Mouse (Mus musculus) inflammation-experienced regulatory T-cells, adult 6 months (primary cell): ENCODE results near the gene Pip5k1a. TPM values are rescaled to one million over a fixed set of nuclear protein-coding genes. Genes with fewer than 3 reads are reported as not detected.
"Not testable (repeated sequence)": the region's sequence is repeated elsewhere in the genome, so short reads cannot be mapped to it uniquely, and the experiment has no call there.

Source experiments
- ATAC-seq: one replicate; pipeline ENCODE4 v1.8.0; 2017
- polyA plus RNA-seq, 3 experiments: library from polyadenylated mRNA; unstranded; fragments of 100-300 nt; shearing (Covaris generic); gene quantifications; one replicate each; pipeline ENCODE4 v1.2.1; 2017

Gene Pip5k1a
- 10 to 100 TPM; 16.7 to 22.4 (median 17.6) TPM for polyA plus RNA-seq

GRCm38 (mm10) chr3:95106338-95107117 is at the start of gene Pip5k1a:
Gene Pip5k1a, minus strand, starts transcription at chr3:95106930.
- ATAC-seq, result peak; percentile 83

DNA sequence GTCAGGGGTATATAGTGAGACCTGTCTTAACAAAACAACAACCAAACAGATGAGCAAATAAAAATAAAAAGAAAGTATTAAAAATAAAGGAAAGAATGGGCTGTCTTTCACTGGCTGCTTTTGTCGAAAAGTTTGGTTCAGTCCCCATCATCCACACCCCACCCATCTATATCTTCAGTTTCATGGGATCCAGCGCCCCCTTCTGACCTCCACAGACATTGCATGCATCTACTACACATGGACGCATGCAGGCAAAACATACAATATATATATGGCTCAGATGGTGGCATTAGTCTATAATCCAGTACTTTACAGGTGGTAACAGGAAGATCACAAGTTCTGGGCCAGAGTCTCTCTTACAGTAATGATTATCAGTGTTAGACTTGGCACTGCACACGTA is 47.1 kb upstream of the Pip5k1a start:
- peak; percentile 77 for ATAC-seq

DNA sequence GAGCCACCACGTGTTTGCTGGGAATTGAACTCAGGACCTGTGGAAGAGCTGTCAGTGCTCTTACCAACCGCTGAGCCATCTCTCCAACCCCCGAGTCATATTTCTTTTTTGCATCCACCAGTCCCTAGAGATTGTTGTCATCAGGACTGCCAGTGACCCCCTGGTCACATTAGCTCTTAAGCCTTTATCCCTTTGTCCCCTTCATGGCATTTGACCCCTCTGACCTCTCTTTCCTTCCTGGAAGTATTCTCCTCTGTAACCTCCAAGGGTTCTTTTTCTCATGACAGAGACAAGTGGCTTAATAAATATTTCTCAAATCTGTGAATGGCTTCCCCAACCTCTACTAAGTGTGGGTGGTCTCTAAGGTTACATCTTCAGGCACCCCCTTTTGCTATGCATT is 41.2 kb upstream of the Pip5k1a start:
- no peak for ATAC-seq

DNA sequence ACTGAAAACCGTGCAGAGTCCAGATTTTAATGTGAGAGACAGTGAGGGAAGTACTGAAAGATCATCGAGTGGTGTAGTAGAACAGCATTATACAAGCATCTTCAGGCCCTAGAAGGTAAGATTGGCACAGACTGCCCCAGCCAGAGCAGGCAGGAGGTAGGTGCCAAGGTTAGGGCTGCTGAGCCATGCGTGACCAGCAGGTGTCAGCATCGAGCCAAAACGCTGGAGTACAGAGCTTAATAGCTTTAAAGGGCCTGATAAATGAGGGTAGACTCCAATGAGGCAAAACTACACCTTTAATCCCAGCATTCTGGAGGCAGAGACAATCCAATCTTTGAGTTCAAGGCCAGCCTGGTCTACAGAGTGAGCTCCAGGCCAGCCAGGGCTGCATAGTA is 35.9 kb upstream of the Pip5k1a start:
- ATAC-seq, result peak; percentile 63

- ATAC-seq, result peak; percentile 39
Observed at GRCm38 (mm10) chr3:95141952-95142616, 35.4 kb upstream of the Pip5k1a start, which contains the start of gene Tnfaip8l2. Gene Tnfaip8l2, minus strand, starts transcription at chr3:95142360.

DNA sequence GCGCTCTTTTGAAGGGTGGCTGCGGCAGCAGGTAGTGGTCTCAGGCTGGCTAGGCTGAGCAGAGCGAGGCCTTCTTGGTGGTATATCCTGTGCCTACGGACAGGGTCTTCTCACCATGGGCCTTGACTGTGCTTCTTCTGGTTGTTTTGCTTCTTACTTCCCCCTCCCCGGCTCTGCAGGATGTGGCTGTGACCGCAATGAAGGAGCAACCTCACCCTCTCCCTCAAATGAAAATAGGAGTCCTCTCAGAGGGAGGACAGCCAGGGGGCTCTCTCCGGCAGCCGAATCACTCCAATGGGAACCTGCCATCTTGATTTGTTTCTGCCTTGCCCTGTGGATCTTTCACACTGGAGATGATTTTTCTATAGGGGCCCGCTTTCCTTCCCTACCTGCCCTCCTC is 34.7 kb upstream of the Pip5k1a start:
- peak; percentile 93 for ATAC-seq

DNA sequence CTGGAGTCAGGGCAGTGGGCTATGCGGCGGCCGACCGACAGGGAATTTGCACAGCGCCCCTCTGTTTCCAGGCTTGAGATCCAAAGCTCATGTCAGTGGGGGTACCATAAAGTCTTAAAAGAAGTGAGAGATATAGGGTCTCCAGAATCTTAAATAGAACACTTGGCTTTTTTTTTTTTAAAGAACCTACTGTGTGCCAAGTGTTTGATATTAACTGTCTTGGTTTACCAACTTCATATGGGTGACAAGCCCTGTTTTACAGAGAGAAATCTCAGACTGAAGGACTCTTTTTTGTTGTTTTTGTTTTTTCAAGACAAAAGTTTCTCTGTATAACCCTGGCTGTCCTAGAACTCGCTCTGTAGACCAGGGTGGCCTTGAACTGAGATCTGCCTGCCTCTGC is 34.1 kb upstream of the Pip5k1a start:
- ATAC-seq, result no peak

- no peak for ATAC-seq
Observed at GRCm38 (mm10) chr3:95140289-95140595, 33.5 kb upstream of the Pip5k1a start.

GRCm38 (mm10) chr3:95139586-95140288 is 33.0 kb upstream of the Pip5k1a start:
- ATAC-seq, result no peak

DNA sequence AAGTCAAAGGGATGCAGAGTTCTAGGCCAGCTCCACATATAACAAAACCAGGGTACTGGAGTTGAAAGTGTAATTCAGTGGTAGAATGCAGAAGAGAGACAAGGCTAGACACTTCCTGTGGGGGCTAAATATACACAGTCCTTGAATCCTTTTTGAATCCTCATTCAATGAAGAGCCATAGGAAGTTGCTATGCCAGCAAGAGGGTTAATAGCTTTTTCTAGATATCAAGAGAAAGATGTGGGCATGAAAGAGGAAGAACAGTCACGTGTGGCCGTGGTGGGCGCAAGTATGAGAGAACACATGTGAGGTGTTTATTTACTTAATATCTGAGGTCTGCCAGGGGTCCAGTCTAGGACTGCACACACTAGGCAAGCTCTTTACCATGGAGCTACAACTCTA is 29.6 kb upstream of the Pip5k1a start:
- no peak for ATAC-seq

GRCm38 (mm10) chr3:95135433-95136052 is 28.8 kb upstream of the Pip5k1a start:
- ATAC-seq, result peak; percentile 79

GRCm38 (mm10) chr3:95135023-95135422 is 28.3 kb upstream of the Pip5k1a start:
- ATAC-seq, result no peak

DNA sequence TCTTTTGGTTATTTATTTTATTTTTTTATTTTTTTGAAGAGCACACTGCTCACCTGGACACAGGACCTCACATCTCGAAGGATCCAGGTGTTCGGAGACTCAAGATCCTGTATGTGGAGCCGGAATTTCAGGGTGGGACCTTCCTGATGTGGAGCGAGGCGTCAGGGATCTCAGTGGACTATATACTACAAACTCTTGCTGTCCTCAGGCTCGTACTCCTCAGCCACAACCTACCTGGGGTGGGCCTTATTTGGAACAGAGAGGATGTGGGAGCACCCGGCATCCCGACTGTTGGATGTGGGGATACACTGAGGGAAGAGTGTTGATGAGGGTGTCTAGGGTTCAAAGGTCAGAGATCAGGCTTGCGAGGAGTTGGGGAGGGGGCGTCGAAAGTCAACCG is 27.4 kb upstream of the Pip5k1a start:
- ATAC-seq, result peak; percentile 1

DNA sequence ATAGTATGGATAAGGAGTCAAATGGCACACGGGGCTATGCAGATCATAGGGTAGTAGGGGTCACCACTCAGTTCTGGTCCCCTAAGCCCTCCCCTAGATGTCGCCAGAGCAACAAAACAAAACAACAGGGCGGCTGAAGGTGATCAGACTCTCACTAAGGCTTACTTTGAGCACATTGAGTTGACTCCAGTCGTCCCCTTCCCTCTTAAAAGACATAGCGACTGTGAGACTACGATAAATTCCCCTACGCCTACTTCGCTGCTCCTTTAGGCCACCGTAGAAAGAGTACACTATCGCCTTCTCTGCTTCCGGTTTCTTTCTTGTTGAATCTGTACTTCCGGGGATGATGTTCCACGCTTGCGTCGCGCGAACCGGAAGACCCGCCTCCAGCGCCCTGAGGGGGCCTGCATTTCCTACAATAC is 27.0 kb upstream of the Pip5k1a start, which contains the start of the genes Scnm1 and Lysmd1:
Scnm1 (minus strand) TSS at position 332 of the 422 bp plus-strand sequence.
Lysmd1 (plus strand) TSS at position 409 of the 422 bp plus-strand sequence.
- peak; percentile 81 for ATAC-seq

DNA sequence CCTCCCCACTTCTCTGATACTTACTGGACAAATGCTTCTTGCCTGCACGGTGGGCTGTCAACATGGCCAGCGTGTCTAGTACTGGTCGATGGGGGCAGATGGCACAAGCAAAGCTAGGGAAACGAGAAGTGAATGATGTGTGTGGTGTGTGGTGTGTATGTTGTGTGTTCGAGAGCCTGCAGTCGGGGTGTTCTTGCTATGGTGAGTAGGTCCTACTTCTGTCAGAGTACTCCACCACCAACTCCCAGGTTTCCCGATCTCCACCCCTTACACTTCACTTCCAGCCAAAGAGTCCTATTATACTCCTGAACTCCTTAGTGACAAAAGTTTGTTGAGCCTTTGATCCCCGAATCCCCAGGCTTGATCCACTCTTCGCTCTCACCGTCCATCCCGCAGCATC is 26.4 kb upstream of the Pip5k1a start:
- no peak for ATAC-seq

DNA sequence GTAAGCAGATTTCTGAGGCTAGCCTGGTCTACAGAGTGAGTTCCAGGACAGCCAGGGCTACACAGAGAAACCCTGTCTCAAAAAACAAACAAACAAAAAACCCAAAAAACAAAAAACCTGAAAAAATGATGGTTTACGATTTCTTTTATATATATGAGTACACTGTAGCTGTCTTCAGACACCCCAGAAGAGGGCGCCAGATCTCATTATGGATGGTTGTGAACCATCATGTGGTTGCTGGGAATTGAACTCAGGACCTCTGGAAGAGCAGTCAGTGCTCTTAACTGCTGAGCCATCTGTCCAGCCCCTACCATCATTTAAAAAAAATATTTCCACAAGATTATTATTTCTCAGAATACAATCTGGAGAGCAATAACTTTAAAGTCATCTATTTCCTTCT is 25.7 kb upstream of the Pip5k1a start:
- ATAC-seq, result not testable (repeated sequence)

DNA sequence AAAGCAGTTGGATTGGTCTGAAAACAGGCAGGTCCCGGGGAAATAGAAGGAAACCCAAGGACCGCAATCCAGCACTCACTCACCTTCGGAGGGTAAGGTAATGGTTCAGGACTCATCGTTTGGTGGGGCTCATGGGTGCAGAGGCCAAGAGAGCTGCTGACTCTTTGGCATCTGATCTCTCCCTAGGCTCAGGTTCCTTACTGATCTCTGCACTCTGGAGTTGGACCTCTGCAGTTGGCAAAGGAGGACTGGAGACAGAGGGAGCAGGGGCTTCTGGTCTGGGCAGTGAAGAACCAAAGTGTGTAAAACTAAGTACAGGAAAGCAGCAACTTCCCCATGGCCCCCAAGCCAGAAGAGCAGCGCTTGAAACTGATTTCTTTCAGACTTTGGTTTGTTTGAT is 23.4 kb upstream of the Pip5k1a start:
- no peak for ATAC-seq

GRCm38 (mm10) chr3:95129226-95129651 is 22.5 kb upstream of the Pip5k1a start:
- no peak for ATAC-seq

- no peak for ATAC-seq
Observed at GRCm38 (mm10) chr3:95124972-95125371, 18.2 kb upstream of the Pip5k1a start.

DNA sequence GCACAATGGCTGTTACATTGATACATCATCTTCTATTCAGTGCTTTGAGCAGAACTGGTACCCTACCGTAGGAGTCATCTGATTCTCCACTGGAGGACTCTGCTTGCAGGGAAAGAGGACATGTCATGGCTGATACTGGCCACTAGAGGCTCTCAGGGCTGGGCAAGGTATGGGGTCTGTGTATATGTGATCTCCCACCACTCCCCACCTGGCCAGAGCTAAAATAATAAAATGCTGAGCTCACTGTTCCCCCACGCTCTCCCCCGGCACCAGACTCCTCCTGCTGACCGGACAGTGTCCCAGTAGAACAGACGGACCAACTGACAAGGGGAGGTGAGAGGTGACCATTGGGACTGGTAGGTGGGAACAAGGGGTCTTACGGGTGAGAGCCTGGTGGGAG is 17.5 kb upstream of the Pip5k1a start, which contains the start of gene Tmod4:
Tmod4 (plus strand) TSS at position 231 of the 400 bp plus-strand sequence.
- ATAC-seq, result peak; percentile 61

DNA sequence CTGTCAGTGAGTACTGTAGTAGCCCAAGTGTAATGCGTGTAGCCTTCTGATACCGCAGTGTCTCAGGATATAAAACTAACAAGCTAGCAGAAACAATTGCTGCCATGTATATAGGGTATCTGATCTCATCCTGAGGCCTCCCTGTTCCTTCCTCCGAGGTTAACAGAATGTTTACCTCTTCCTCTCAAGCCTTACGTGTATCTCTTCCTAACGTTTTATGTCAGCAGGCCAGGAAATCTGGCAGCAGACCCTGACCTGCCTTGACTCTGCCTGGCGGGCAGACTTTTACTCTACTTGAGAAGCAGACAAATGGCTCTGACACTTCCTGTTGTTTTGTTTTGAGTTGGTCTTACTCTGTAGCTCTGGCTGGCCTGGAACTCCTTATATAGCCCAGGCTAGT is 14.8 kb upstream of the Pip5k1a start:
- no peak for ATAC-seq

- ATAC-seq, result no peak
Observed at GRCm38 (mm10) chr3:95117751-95118150, 11.0 kb upstream of the Pip5k1a start.

GRCm38 (mm10) chr3:95112760-95113159 is 6.0 kb upstream of the Pip5k1a start:
- no peak for ATAC-seq
